Mouse (Mus musculus): ENCODE measurements around the gene Ankrd35. TPM values are rescaled to one million over a fixed set of nuclear protein-coding genes. Genes with fewer than 3 reads are reported as not detected.
A peak's percentile ranks its signal among the peaks of the same experiment; 100 is the strongest.
"Not testable (repeated sequence)": the region's sequence is repeated elsewhere in the genome, so short reads cannot be mapped to it uniquely, and the experiment has no call there.

Ankrd35 gene
- total RNA-seq, 1 experiment from 2014 or later: 0.38 TPM

DNA sequence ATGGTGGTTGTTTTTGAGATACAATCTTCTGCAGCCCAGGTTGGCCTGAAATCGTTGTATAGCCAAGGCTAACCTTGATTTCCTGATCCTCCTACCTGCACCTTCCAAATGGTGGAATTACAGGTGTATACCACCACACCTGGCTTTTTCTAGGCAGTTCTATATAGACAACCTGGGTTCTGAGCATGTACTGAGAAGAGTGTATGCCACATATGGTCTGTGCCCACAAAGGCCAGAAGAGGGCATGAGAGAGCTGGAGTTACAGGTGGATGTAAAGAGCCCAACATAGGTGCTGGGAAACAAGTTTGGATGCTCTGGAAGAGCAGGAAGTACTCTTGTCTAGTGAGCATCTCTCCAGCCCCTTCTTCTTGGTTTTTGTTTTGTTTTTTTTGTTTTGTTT lies 2.6 kb upstream of the Ankrd35 start:
- no peak for ATAC-seq (replicated peaks; ENCODE audit: insufficient number of reproducible peaks, low FRiP score, low TSS enrichment, poor library complexity, severe bottlenecking)

DNA sequence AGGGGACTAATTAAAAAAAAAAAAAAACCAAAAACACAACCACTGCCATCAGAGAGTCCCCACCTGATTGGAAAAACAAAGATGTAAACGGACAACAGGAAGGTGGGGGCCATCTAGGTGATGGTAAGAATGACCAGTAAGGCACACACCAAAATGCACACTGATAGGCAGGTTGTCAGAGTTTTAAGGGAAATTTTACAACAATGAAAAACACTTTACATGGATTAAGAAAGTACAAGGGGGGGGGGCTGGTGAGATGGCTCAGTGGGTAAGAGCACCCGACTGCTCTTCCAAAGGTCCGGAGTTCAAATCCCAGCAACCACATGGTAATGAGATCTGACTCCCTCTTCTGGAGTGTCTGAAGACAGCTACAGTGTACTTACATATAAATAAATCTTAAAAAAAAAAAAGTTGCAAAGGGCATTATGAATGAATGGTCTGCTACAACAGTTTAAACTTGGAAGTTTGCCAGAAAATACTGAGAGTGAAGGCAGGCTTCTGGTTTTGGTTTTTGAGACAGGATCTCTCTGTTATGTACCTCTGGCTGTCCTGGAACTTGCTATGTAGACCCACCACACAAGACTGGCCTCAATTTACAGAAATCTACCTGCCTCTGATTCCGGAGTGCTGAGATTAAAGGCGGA lies 1.4 kb upstream of the Ankrd35 start:
- no peak for ATAC-seq (replicated peaks; ENCODE audit: insufficient number of reproducible peaks, low FRiP score, low TSS enrichment, poor library complexity, severe bottlenecking)

GRCm38 (mm10) chr3:96671519-96671918 lies 1.6 kb downstream of the Ankrd35 start:
- ATAC-seq (replicated peaks; ENCODE audit: insufficient number of reproducible peaks, low FRiP score, low TSS enrichment, poor library complexity, severe bottlenecking): no peak

- ATAC-seq (replicated peaks; ENCODE audit: insufficient number of reproducible peaks, low FRiP score, low TSS enrichment, poor library complexity, severe bottlenecking): no peak
Measured at GRCm38 (mm10) chr3:96673514-96673913, 3.6 kb downstream of the Ankrd35 start.

DNA sequence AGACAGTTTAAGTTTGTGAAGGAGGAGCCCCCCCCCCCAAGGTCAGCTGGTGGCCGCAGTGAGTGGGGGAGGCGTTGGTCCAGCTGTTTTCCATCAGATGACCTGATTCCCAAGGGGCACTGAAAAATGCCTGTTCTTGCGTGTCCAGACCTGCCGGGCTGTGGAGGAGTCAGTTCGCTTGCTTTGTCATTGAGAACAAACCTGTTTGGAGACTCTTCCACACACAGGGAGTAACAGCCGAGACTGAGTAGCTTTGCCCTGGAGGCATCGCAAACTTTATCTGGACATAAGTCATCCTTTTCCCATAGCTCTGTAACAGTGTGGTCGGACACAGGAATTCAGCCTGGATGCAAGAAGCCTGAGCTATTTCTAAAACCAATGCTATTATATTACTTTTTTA lies 4.5 kb downstream of the Ankrd35 start:
- ATAC-seq (replicated peaks; ENCODE audit: insufficient number of reproducible peaks, low FRiP score, low TSS enrichment, poor library complexity, severe bottlenecking): no peak

GRCm38 (mm10) chr3:96675171-96675570 lies 5.2 kb downstream of the Ankrd35 start:
- ATAC-seq (replicated peaks; ENCODE audit: insufficient number of reproducible peaks, low FRiP score, low TSS enrichment, poor library complexity, severe bottlenecking): no peak

GRCm38 (mm10) chr3:96675690-96676089 lies 5.8 kb downstream of the Ankrd35 start:
- ATAC-seq (replicated peaks; ENCODE audit: insufficient number of reproducible peaks, low FRiP score, low TSS enrichment, poor library complexity, severe bottlenecking): no peak

- ATAC-seq (replicated peaks; ENCODE audit: insufficient number of reproducible peaks, low FRiP score, low TSS enrichment, poor library complexity, severe bottlenecking): no peak
Measured at GRCm38 (mm10) chr3:96678456-96678855, 8.5 kb downstream of the Ankrd35 start.

DNA sequence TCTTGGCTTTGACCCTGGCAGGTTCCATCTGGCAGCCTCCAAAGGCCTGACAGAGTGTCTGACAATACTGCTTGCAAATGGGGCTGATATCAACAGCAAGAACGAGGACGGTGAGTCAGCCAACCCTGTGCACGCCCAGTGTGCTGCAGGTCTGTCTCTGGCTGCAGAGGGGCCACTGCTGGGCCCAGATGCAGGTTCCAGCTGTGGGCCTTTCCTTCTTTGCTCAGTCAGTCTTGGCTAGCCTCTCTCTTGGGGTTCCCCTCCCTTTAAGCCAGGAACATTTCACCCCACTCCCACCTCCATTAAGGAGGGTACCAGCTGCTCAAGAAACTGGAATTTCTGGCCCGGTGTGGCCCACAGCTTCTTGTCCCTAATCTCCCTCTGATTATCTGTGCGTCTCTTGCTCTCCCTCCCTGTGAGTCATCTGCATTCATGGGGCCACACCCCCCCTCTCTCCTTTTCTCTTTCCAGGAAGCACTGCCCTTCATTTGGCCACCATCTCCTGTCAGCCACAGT lies 9.3 kb downstream of the Ankrd35 start:
- no peak for ATAC-seq (replicated peaks; ENCODE audit: insufficient number of reproducible peaks, low FRiP score, low TSS enrichment, poor library complexity, severe bottlenecking)

DNA sequence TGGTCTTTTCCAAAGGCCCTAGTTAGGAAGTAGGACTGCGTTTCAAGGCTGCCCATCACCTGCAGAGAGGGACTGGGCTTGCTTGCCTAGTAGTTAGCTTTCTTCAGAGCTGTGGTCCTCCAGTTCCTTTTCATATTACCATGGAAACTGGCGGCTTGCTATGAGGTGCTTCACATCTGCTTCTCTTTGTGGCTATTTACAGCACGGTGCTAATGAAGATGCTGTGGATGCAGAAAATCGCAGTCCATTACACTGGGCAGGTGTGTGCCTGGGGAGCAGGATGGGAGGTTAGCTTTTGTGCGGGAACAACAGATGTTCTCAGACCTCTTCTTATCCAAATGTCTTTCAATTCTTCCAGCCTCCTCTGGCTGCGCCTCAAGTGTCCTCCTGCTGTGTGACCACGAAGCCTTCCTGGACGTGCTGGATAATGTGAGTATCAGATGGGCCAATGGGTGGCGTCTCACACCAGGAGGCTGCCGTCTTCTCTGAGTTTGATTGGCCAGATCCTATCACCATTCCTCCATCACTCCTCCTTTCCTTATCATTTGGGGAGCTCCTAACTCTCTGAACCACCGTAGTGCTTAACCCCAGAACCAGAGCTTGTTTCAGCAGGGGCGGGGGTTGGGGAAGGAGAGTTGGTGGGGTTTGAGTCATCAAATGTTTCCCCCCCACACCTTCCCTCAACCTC lies 10.5 kb downstream of the Ankrd35 start:
- ATAC-seq (replicated peaks; ENCODE audit: insufficient number of reproducible peaks, low FRiP score, low TSS enrichment, poor library complexity, severe bottlenecking): no peak

DNA sequence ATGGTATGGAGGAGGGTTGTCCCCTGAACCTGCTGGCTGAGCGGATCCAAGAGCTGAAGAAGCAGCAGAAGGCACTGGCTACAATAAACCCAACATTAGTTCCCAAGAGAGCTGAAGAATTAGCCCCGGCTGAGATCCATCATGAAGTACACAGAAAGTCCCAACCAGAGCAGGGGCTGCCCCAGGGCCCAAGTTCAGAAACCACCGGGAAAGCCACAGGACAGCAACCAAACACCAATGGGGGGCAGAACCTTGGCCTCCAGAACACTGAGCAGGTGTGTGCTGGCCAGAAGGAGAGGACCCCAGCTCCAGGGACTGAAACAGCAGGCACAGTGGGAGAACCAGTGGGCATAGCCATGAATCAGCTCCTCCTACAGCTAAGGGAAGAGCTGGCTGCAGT lies 13.6 kb downstream of the Ankrd35 start:
- no peak for ATAC-seq (replicated peaks; ENCODE audit: insufficient number of reproducible peaks, low FRiP score, low TSS enrichment, poor library complexity, severe bottlenecking)

DNA sequence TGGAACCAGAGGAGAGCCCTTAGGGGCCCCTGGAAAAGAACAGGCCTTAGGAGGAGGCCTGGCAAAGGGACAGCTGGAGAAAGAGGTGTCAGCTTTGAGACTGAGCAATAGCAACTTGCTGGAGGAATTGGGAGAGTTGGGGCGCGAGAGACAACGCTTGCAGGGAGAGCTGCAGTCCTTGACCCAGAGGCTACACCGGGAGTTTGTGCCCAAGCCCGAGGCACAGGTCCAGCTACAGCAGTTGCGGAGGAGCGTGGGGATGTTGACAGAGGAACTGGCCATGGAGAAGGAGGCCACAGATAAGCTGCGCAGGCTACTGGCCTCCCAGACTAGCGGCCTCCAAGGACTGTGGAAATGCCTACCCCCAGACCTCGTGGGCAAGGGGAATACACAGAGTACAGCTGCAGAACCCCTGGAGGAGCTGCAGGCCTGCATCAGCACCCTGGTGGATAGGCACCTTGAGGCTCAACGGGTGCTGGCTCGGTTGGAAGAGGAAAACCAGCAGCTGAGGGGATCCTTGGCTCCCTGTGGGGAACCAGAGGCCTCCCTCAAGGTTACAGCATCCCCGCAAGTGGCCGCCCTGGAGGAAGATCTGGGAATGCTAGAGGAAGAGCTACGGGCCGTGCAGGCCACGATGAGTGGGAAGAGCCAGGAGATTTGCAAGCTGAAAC lies 14.4 kb downstream of the Ankrd35 start:
- ATAC-seq (replicated peaks; ENCODE audit: insufficient number of reproducible peaks, low FRiP score, low TSS enrichment, poor library complexity, severe bottlenecking): no peak

- ATAC-seq (replicated peaks; ENCODE audit: insufficient number of reproducible peaks, low FRiP score, low TSS enrichment, poor library complexity, severe bottlenecking): no peak
Measured at GRCm38 (mm10) chr3:96684822-96685156, 14.9 kb downstream of the Ankrd35 start.

DNA sequence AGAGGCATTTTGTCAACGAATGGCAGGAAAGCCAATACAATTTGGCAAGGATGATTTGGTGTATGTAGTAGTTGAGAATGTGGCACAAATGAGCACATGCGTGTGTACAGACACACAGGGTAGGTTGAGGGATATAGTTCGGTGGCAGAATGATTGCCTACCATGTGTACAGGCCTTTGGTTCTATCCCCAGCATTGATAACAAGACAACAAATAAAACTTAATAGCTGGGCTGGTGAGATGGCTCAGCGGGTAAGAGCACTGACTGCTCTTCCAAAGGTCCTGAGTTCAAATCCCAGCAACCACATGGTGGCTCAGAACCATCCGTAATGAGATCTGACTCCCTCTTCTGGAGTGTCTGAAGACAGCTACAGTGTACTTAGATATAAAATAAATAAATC lies 16.1 kb downstream of the Ankrd35 start:
- not testable (repeated sequence) for ATAC-seq (replicated peaks; ENCODE audit: insufficient number of reproducible peaks, low FRiP score, low TSS enrichment, poor library complexity, severe bottlenecking)

DNA sequence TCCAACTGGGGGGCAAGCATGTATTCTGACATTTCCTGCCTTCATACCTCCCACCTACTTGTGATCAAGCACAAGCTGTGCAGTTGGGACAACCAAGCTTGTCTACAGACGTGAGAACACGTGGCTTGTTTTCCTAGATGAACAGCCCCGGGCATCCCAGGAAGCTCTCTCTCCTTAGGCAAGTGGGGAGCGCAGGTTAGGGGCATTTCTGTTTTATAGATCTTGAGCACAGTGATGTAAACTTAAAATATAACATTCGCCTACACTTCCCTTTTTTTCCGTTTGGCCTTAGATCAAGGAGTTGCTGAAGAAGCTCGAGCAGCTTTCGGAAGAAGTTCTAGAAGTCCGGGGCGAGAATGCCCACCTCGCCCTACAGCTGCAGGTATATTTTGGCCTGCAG lies 18.9 kb downstream of the Ankrd35 start:
- ATAC-seq (replicated peaks; ENCODE audit: insufficient number of reproducible peaks, low FRiP score, low TSS enrichment, poor library complexity, severe bottlenecking): no peak

DNA sequence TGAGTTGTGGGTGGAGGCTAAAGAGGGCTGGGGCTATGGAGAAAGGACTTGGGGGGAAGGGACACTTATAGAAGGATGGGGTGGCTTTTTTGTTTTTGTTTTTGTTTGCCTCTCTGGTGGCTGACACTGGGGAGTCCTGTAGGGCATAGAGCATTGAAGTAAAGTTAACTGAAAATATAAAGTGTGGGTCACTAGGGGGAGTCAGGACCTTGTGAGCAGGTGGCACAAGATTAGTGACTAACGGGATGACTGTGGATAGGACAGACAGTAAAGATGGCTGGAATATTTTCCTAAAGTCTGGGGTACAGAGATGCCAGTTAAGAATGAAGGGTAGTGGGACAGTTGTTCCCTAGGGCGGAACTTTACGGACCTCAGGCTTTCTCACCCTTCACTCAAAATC lies 20.4 kb downstream of the Ankrd35 start:
- 0 out of 2 replicates have a peak, but pooled peaks have one; percentile 36 for ATAC-seq (replicated peaks; ENCODE audit: insufficient number of reproducible peaks, low FRiP score, low TSS enrichment, poor library complexity, severe bottlenecking)

DNA sequence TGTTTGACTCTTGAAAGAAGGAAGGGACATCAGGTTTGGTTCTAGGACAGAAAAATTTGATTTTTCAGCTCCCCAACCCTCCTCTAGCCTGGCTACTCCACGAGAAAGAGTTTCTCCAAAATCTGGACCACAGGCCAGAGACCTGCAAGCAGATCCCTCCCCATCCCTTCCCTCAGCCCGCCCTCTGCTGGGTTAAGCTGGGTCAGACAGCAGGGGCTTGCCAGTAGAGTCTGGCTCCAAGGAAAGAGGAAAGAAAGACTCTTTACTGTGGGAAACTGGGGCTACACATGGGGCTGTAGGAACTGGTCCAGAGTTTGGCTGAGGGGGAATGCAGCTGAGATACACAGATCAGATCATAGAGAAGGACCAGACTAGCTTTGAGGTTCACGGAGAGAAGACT lies 22.6 kb downstream of the Ankrd35 start:
- ATAC-seq (replicated peaks; ENCODE audit: insufficient number of reproducible peaks, low FRiP score, low TSS enrichment, poor library complexity, severe bottlenecking): no peak

- no peak for ATAC-seq (replicated peaks; ENCODE audit: insufficient number of reproducible peaks, low FRiP score, low TSS enrichment, poor library complexity, severe bottlenecking)
Measured at GRCm38 (mm10) chr3:96693579-96693978, 23.6 kb downstream of the Ankrd35 start.

GRCm38 (mm10) chr3:96696198-96696765 lies 26.4 kb downstream of the Ankrd35 start, which contains the start of gene Pias3:
TSS of gene Pias3 (plus strand) at chr3:96696384.
- peak; percentile 51 for ATAC-seq (replicated peaks; ENCODE audit: insufficient number of reproducible peaks, low FRiP score, low TSS enrichment, poor library complexity, severe bottlenecking)
